14 mouse cellular contexts compared by ENCODE assay signal in genomic region chr8:87864236-87864635, GRCm38 (mm10).
A peak's percentile ranks its signal among the peaks of the same experiment; 100 is the strongest.
DNase-seq lines count a peak whose midpoint lies in the region; ATAC-seq and TF ChIP-seq lines count a peak whose summit lies in the region.
"Had no signal": no experiment of that assay in that cellular context is flagged by ENCODE, and none has a peak within 500 bp of the region (broad histone marks: within the 10 kb centered on the region; RNA-seq: fewer than 3 reads in every experiment).

No protein-coding gene starts in this region.

- no peaks in the 10 kb centered on the region for H3K9me3 ChIP-seq in lung, embryonic 14.5 days (ENCODE audit: low read depth, low read length)
- H3K9me3 ChIP-seq: limb, embryonic 10.5 days had no signal

- peaks cover 5% of the 10 kb centered on the region for H3K4me1 ChIP-seq in lung, embryonic 14.5 days (ENCODE audit: insufficient read depth)

- H3K27ac ChIP-seq in lung, embryonic 14.5 days (ENCODE audit: low read depth) = no peak overlapping the region
- H3K27ac ChIP-seq: hindbrain, postnatal 0 days; limb, embryonic 10.5 days had no signal

- no peaks in the 10 kb centered on the region for H3K27me3 ChIP-seq in lung, embryonic 14.5 days (ENCODE audit: insufficient read depth, low read length)

- no peak overlapping the region for H3K4me2 ChIP-seq in lung, embryonic 14.5 days

- DNase-seq in lung, embryonic 14.5 days = peak; percentile 42
- DNase-seq in lung, postnatal 36 days = no peak
- DNase-seq in 3134 (ENCODE audit: extremely low read depth, insufficient read length, low spot score) (peak; percentile 11), 416B (ENCODE audit: low read depth) (peak; percentile 35)
- DNase-seq in c-Kit-positive CD71-positive TER-119-positive erythroid progenitor cells, embryonic 14.5 days (ENCODE audit: low spot score) = peak; percentile 13
- DNase-seq in frontal cortex, postnatal 14 days (ENCODE audit: low spot score in 2 of 2) = no peak
- DNase-seq: gastrocnemius, postnatal 36 days; layer of hippocampus, postnatal 36 days; lung, postnatal 14 days; right cerebral cortex, postnatal 14 days had no signal

- no peak for ATAC-seq in lung, embryonic 14.5 days (ENCODE audit: insufficient read depth)
- no peak for ATAC-seq in CD4-positive, CD25-positive, alpha-beta regulatory T cell, adult 4 months
- ATAC-seq: forebrain, embryonic 16.5 days; hindbrain, postnatal 0 days had no signal

- peak; percentile 32 for TF ChIP-seq CTCF in lung, embryonic 14.5 days (IDR thresholded peaks at IDR 0.05; ENCODE audit: low read depth)

- 69% methylated on average over 8 of the region's 8 CpGs for WGBS in lung, embryonic 14.5 days

- no peaks in the 10 kb centered on the region for H3K36me3 ChIP-seq in lung, embryonic 14.5 days (ENCODE audit: insufficient read depth)

- H3K9ac ChIP-seq in lung, embryonic 14.5 days = no peak overlapping the region

- no peak overlapping the region for H3K4me3 ChIP-seq in lung, embryonic 14.5 days (ENCODE audit: low read depth, low read length)
- H3K4me3 ChIP-seq: limb, embryonic 10.5 days had no signal

Comparison
In these comparisons a context has a peak if more than half of its experiments do, and no peak if none do; other contexts are left out.
1. DNase-seq: peak in lung, embryonic 14.5 days (single experiment), 3134 (single experiment), 416B (single experiment) and c-Kit-positive CD71-positive TER-119-positive erythroid progenitor cells, embryonic 14.5 days (single experiment); none in lung, postnatal 36 days (single experiment) and frontal cortex, postnatal 14 days (0 of 2).